In genomic region chr4:134563624-134564023, GRCm38 (mm10) we compare ENCODE assay signal across 20 mouse cellular contexts. TPM values are rescaled to one million over a fixed set of nuclear protein-coding genes. Genes with fewer than 3 reads are reported as not detected.
DNase-seq lines count a peak whose midpoint lies in the region; ATAC-seq and TF ChIP-seq lines count a peak whose summit lies in the region.
"Had no signal": no experiment of that assay in that cellular context is flagged by ENCODE, and none has a peak within 500 bp of the region (broad histone marks: within the 10 kb centered on the region; RNA-seq: fewer than 3 reads in every experiment).

No protein-coding gene starts in this region.

- peak; percentile 60 for ATAC-seq in liver, embryonic 13.5 days (ENCODE audit: low read depth)
- ATAC-seq in liver, postnatal 0 days = no peak
- ATAC-seq: forebrain, embryonic 14.5 days had no signal

- H3K36me3 ChIP-seq in liver, embryonic 13.5 days = peaks cover 19% of the 10 kb centered on the region
- H3K36me3 ChIP-seq in liver, postnatal 0 days (replicated peaks; ENCODE audit: insufficient read depth, low read length) = peaks cover 3% of the 10 kb centered on the region; the same call in 1 of the 2 replicates

- whole genome bisulfite sequencing in liver, embryonic 13.5 days (ENCODE audit: insufficient replicate concordance) = 50% methylated on average over 16 of the region's 16 CpGs
- 61% methylated on average over 16 of the region's 16 CpGs for WGBS in liver, postnatal 0 days (ENCODE audit: insufficient replicate concordance)

- TF ChIP-seq EP300 in liver, postnatal 0 days (IDR thresholded peaks at IDR 0.05; ENCODE audit: low read depth) = 0 out of 2 replicates have a peak, but pooled peaks have one; percentile 20

- H3K27me3 ChIP-seq in liver, embryonic 13.5 days = no peaks in the 10 kb centered on the region
- H3K27me3 ChIP-seq in liver, postnatal 0 days (ENCODE audit: insufficient read depth, low read length) = no peaks in the 10 kb centered on the region
- H3K27me3 ChIP-seq: heart, embryonic 15.5 days; hindbrain, embryonic 15.5 days had no signal

- no peak overlapping the region for H3K4me3 ChIP-seq in liver, embryonic 13.5 days (replicated peaks)
- H3K4me3 ChIP-seq in liver, postnatal 0 days (ENCODE audit: low read depth, low read length) = no peak overlapping the region
- H3K4me3 ChIP-seq: embryonic facial prominence, embryonic 10.5 days; forebrain, embryonic 10.5 days; heart, adult 2 months; heart, embryonic 15.5 days; hindbrain, embryonic 10.5 days; hindbrain, embryonic 15.5 days had no signal

- peaks cover 4% of the 10 kb centered on the region; the same call in 1 of the 2 replicates for H3K9me3 ChIP-seq in liver, embryonic 13.5 days (replicated peaks)
- H3K9me3 ChIP-seq in liver, postnatal 0 days (ENCODE audit: low read length) = no peaks in the 10 kb centered on the region
- H3K9me3 ChIP-seq: heart, embryonic 15.5 days; hindbrain, embryonic 10.5 days; hindbrain, embryonic 15.5 days had no signal

- H3K27ac ChIP-seq in liver, embryonic 13.5 days = no peak overlapping the region
- no peak overlapping the region for H3K27ac ChIP-seq in liver, postnatal 0 days (ENCODE audit: low read depth)
- H3K27ac ChIP-seq: embryonic facial prominence, embryonic 10.5 days; forebrain, embryonic 10.5 days; heart, adult 2 months; heart, embryonic 15.5 days; hindbrain, embryonic 10.5 days; hindbrain, embryonic 15.5 days had no signal

- peaks cover 10% of the 10 kb centered on the region for H3K4me1 ChIP-seq in liver, embryonic 13.5 days (replicated peaks)
- no peaks in the 10 kb centered on the region for H3K4me1 ChIP-seq in liver, postnatal 0 days (ENCODE audit: insufficient read depth)

- H3K4me2 ChIP-seq in liver, embryonic 13.5 days = no peak overlapping the region
- no peak overlapping the region for H3K4me2 ChIP-seq in liver, postnatal 0 days (ENCODE audit: low read depth, low read length)
- H3K4me2 ChIP-seq: heart, embryonic 11.5 days; heart, embryonic 15.5 days; hindbrain, embryonic 15.5 days had no signal

- DNase-seq in liver = peak; percentile 34
- DNase-seq in liver, embryonic 13.5 days = no peak
- DNase-seq in liver, postnatal 0 days = no peak
- no peak for DNase-seq in urinary bladder, postnatal 36 days (ENCODE audit: low spot score in 2 of 2)
- DNase-seq in layer of hippocampus, adult 9-10 months (ENCODE audit: low spot score) = no peak
- DNase-seq in right cerebral cortex, adult 18-20 months = no peak
- DNase-seq: adrenal gland, postnatal 10 days; cerebellum, adult 11 months; cerebellum, adult 9-10 months; cerebellum, postnatal 36 days; gastrocnemius, postnatal 10 days; heart, adult 2 months; heart, postnatal 14 days had no signal

- TF ChIP-seq CTCF in liver, postnatal 0 days (IDR thresholded peaks at IDR 0.05; ENCODE audit: low read depth) = no peak

- no peak overlapping the region for H3K9ac ChIP-seq in liver, embryonic 13.5 days
- H3K9ac ChIP-seq in liver, postnatal 0 days (replicated peaks) = no peak overlapping the region
- H3K9ac ChIP-seq: heart, embryonic 15.5 days; hindbrain, embryonic 15.5 days had no signal

RNA-seq across cellular contexts. Expression of gene Selenon, which starts 11.7 kb away (rescaled TPM):
- 1.8 and 2.3 TPM in 2 replicates for polyA plus RNA-seq in liver, embryonic 13.5 days (2015; fragmentation: Nextera tagmentation; extraction: Ambion mirVana)
- polyA plus RNA-seq in liver, postnatal 0 days (2015; fragmentation: Nextera tagmentation; extraction: Ambion mirVana) = 2.8 TPM in 2 replicates

RNA-seq across cellular contexts. Expression of gene Mtfr1l, which starts 28.4 kb away (rescaled TPM):
- 53.7 and 59.2 TPM in 2 replicates for polyA plus RNA-seq in liver, embryonic 13.5 days (2015; fragmentation: Nextera tagmentation; extraction: Ambion mirVana)
- 56.9 and 60.3 TPM in 2 replicates for polyA plus RNA-seq in liver, postnatal 0 days (2015; fragmentation: Nextera tagmentation; extraction: Ambion mirVana)

RNA-seq across cellular contexts. Expression of gene Aunip, which starts 52.8 kb away (rescaled TPM):
- polyA plus RNA-seq in liver, embryonic 13.5 days (2015; fragmentation: Nextera tagmentation; extraction: Ambion mirVana) = 25.4 and 30.6 TPM in 2 replicates
- polyA plus RNA-seq in liver, postnatal 0 days (2015; fragmentation: Nextera tagmentation; extraction: Ambion mirVana) = 6.9 and 7.1 TPM in 2 replicates
- polyA plus RNA-seq: heart, adult 2 months had no signal
